ENCODE assay signal across 8 mouse cellular contexts in the genomic region with DNA sequence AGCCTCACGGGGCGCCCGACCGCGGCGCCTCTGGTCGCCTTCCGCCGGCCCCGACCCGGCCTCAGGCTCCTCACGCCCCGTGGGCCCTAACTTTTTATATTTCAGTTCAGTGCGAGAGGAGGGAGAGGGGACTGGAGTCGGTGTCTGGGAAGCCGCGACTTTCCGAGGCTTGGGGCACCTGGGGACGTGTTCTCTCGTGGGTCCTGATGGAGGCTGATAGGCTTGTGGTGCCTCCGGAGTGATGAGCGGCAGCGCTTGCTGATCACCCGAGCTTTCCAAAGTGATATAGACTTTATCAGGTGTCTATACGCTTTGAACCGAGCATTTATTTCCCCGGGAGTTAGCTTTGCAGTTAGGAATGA. TPM values are rescaled to one million over a fixed set of nuclear protein-coding genes. Genes with fewer than 3 reads are reported as not detected.
DNase-seq lines count a peak whose midpoint lies in the region; ATAC-seq lines count a peak whose summit lies in the region.

No protein-coding gene starts in this region.

- H3K4me3 ChIP-seq in limb, embryonic 13.5 days: peak overlapping the region; percentile 88
- H3K4me3 ChIP-seq in neural tube, embryonic 15.5 days (replicated peaks): peak overlapping the region; percentile 87

- peak; percentile 30 for DNase-seq in right cerebral cortex, postnatal 14 days
- DNase-seq in right cerebral cortex, postnatal 36 days (ENCODE audit: low spot score in 2 of 2): no peak
- DNase-seq in cerebellum, adult 8-10 months: no peak
- DNase-seq in cerebellum, adult 9-10 months: no peak
- DNase-seq in urinary bladder, postnatal 14 days (ENCODE audit: low spot score): no peak

- no peaks in the 10 kb centered on the region for H3K9me3 ChIP-seq in limb, embryonic 13.5 days
- H3K9me3 ChIP-seq in neural tube, embryonic 15.5 days (replicated peaks): no peaks in the 10 kb centered on the region

- peak; percentile 48; the same call in 1 of the 2 replicates for ATAC-seq in erythroblast, adult 5-6 weeks (replicated peaks; ENCODE audit: low FRiP score, poor library complexity, severe bottlenecking)
- no peak for ATAC-seq in limb, embryonic 13.5 days (ENCODE audit: low FRiP score, low read depth)
- no peak for ATAC-seq in neural tube, embryonic 15.5 days (ENCODE audit: low FRiP score)

- H3K9ac ChIP-seq in limb, embryonic 13.5 days: peak overlapping the region; percentile 92
- H3K9ac ChIP-seq in neural tube, embryonic 15.5 days (replicated peaks): peak overlapping the region; percentile 86

- peak overlapping the region; percentile 81 for H3K27ac ChIP-seq in limb, embryonic 13.5 days
- H3K27ac ChIP-seq in neural tube, embryonic 15.5 days (replicated peaks): peak overlapping the region; percentile 91

- H3K36me3 ChIP-seq in limb, embryonic 13.5 days: no peaks in the 10 kb centered on the region
- H3K36me3 ChIP-seq in neural tube, embryonic 15.5 days: no peaks in the 10 kb centered on the region

- peaks cover 16% of the 10 kb centered on the region for H3K4me1 ChIP-seq in limb, embryonic 13.5 days
- peaks cover 26% of the 10 kb centered on the region for H3K4me1 ChIP-seq in neural tube, embryonic 15.5 days

- under 1% methylated on average over 27 of the region's 27 CpGs for WGBS in limb, embryonic 13.5 days
- under 1% methylated on average over 27 of the region's 27 CpGs for WGBS in neural tube, embryonic 15.5 days

- no peaks in the 10 kb centered on the region for H3K27me3 ChIP-seq in limb, embryonic 13.5 days
- H3K27me3 ChIP-seq in neural tube, embryonic 15.5 days (replicated peaks): no peaks in the 10 kb centered on the region

- H3K4me2 ChIP-seq in limb, embryonic 13.5 days (replicated peaks): peak overlapping the region; percentile 69
- H3K4me2 ChIP-seq in neural tube, embryonic 15.5 days: peak overlapping the region; percentile 64

RNA-seq across cellular contexts. Expression of a gene that starts 0.3 kb away (rescaled TPM):
- total RNA-seq in erythroblast, adult 5-6 weeks (2015; ENCODE audit: low replicate concordance): 5.0 and 5.2 TPM in 2 replicates
- total RNA-seq in erythroblast, adult 5-6 weeks (2017; ENCODE audit: low replicate concordance): 2.1 and 3.6 TPM in 2 replicates
- 28.6 and 29.3 TPM in 2 replicates for polyA plus RNA-seq in limb, embryonic 13.5 days (2015; fragmentation: Nextera tagmentation; extraction: Ambion mirVana)
- 32.9 and 34.2 TPM in 2 replicates for polyA plus RNA-seq in neural tube, embryonic 15.5 days (2015; fragmentation: Nextera tagmentation; extraction: Ambion mirVana)

RNA-seq across cellular contexts. Expression of a gene that starts 33.6 kb away (rescaled TPM):
- not detected in 2 replicates for total RNA-seq in erythroblast, adult 5-6 weeks (2015; ENCODE audit: low replicate concordance)
- total RNA-seq in erythroblast, adult 5-6 weeks (2017; ENCODE audit: low replicate concordance): not detected in 2 replicates
- polyA plus RNA-seq in limb, embryonic 13.5 days (2015; fragmentation: Nextera tagmentation; extraction: Ambion mirVana): 5.3 and 5.9 TPM in 2 replicates
- polyA plus RNA-seq in neural tube, embryonic 15.5 days (2015; fragmentation: Nextera tagmentation; extraction: Ambion mirVana): 15.4 and 28.0 TPM in 2 replicates
